Mouse (Mus musculus): Measurements from ENCODE around the gene Magi2. TPM values are rescaled to one million over a fixed set of nuclear protein-coding genes. Genes with fewer than 3 reads are reported as not detected.

The Magi2 gene
- total RNA-seq (2023), result 0.60 to 1.8 TPM (median 1.0 TPM) in 4 replicates

GRCm38 (mm10) chr5:19226866-19227243 is at the start of gene Magi2:
Gene Magi2 (plus strand): TSS chr5:19227036.

